Mouse (Mus musculus): ENCODE data around the gene Rab6a. TPM values are rescaled to one million over a fixed set of nuclear protein-coding genes. Genes with fewer than 3 reads are reported as not detected.
"Not testable (repeated sequence)": the region's sequence is repeated elsewhere in the genome, so short reads cannot be mapped to it uniquely, and the experiment has no call there.

Gene Rab6a
- total RNA-seq (2014; rRNA removed) (299 and 313 TPM in 2 replicates), polyA plus RNA-seq (2015; fragmentation: Nextera tagmentation; extraction: Ambion mirVana) (258 and 305 TPM in 2 replicates)

DNA sequence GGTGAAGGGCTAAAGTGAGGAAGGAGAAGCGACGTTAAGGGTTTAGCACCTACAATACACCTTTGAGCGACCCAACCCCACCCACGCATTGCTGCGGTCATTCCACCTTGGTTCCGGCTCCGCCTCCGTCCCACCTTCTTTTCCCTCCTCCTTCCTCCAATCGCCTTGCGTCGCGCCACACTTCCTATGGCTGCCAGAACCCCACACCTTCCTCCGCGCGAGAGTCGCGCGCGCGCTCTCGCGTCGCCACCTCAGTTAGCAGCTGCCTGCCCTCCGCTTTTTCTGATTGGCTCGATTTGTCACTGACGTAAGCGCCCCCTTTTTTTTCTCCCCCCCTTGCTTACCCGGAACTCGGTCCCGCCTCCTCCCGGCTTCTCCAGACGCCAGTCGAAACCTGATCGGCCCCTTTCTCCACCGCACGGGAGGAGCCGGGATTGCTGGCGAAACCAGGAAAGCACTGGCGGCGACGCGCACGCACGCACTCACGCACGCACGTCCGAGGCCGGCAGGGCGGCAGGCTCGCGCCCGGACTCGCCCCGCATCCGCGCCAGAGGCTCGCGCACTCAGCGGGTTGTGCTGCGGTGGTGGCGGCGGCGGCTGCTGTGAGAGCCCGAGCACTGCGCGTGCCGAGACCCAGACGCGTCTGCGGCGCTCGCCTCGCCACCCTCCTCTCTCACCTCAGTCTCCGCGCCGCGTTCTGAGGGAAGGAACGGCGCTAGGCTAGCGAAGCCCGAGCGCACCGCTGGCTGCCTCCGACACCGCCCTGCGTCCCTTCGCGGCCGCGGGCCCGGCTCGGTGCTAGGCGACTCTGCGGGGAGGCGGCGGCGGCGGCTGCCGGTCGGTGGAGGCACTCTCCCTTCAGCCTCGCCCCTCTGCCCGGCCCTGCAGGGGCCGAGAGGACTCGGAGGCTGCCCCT, at the start of gene Rab6a:
Rab6a (plus strand) TSS at position 197 of the 916 bp plus-strand sequence.
- Histone ChIP-seq H3K27ac (ENCODE audit: low read depth, low read length) (peak within 1 kb of the TSS; percentile 100), H3K4me3 (ENCODE audit: low read depth, low read length) (peak within 1 kb of the TSS; percentile 99), H3K4me2 (ENCODE audit: low read depth) (peak within 1 kb of the TSS; percentile 75), H3K27me3 (ENCODE audit: insufficient read depth, low read length) (no peaks in the 10 kb centered on the region), H3K9me3 (ENCODE audit: low read length) (no peaks in the 10 kb centered on the region), H3K9ac (peak within 1 kb of the TSS; percentile 100), H3K36me3 (ENCODE audit: insufficient read depth) (no peaks in the 10 kb centered on the region), H3K4me1 (ENCODE audit: insufficient read depth) (peaks cover 10% of the 10 kb centered on the region)
- TF ChIP-seq CTCF (IDR thresholded peaks at IDR 0.05; ENCODE audit: low read depth) = peak; percentile 54
- ATAC-seq (peak; percentile 97), DNase-seq (peak; percentile 99)
- WGBS = 1% methylated on average over 93 of the region's 105 CpGs

DNA sequence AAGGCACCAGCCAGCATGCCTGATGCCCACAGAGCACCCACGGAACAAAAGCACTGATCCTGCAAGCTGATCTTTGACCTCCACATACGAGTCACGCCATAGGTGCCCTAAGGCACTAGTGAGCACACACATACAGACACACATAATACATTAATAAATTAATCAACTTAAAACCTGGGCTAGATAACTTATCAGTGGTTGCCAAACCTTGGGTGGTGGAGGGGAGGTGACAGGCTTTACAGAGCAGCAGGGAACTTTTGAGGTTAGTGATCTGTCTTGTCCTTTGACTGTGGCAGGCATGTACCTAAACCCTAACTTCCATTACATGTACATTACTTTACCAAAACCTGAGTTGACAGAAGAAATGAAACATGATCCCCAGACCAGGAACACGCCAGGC, 47.9 kb upstream of the Rab6a start:
- WGBS = 84% methylated on average over 4 of the region's 4 CpGs
- peaks cover 8% of the 10 kb centered on the region; the same call in 1 of the 2 replicates for H3K4me1 ChIP-seq (ENCODE audit: insufficient read depth)
- no peaks in the 10 kb centered on the region for H3K27me3 ChIP-seq (ENCODE audit: insufficient read depth, low read length)
- TF ChIP-seq CTCF (IDR thresholded peaks at IDR 0.05; ENCODE audit: low read depth) = no peak
- ATAC-seq (no peak), DNase-seq (no peak)
- H3K4me3 ChIP-seq (ENCODE audit: low read depth, low read length) = no peak overlapping the region
- no peaks in the 10 kb centered on the region for H3K9me3 ChIP-seq (ENCODE audit: low read length)
- no peak overlapping the region for H3K9ac ChIP-seq
- no peak overlapping the region for H3K4me2 ChIP-seq (ENCODE audit: low read depth)
- no peaks in the 10 kb centered on the region for H3K36me3 ChIP-seq (ENCODE audit: insufficient read depth)
- no peak overlapping the region for H3K27ac ChIP-seq (ENCODE audit: low read depth, low read length)

GRCm38 (mm10) chr7:100561861-100562587, 45.2 kb upstream of the Rab6a start:
- H3K27me3 ChIP-seq (ENCODE audit: insufficient read depth, low read length) = no peaks in the 10 kb centered on the region
- 0 out of 2 replicates have a peak overlapping the region, but pooled peaks have one; percentile 3 for H3K9ac ChIP-seq
- WGBS = 46% methylated on average over 11 of the region's 11 CpGs
- no peaks in the 10 kb centered on the region for H3K9me3 ChIP-seq (ENCODE audit: low read length)
- DNase-seq (peak; percentile 2), ATAC-seq (peak; percentile 50)
- no peak for TF ChIP-seq CTCF (IDR thresholded peaks at IDR 0.05; ENCODE audit: low read depth)
- 0 out of 2 replicates have a peak, but pooled peaks cover 7% of the 10 kb centered on the region for H3K36me3 ChIP-seq (ENCODE audit: insufficient read depth)
- H3K4me1 ChIP-seq (ENCODE audit: insufficient read depth) = no peaks in the 10 kb centered on the region
- peak overlapping the region; percentile 66; the same call in 1 of the 2 replicates for H3K27ac ChIP-seq (ENCODE audit: low read depth, low read length)
- H3K4me3 ChIP-seq (ENCODE audit: low read depth, low read length) = no peak overlapping the region
- H3K4me2 ChIP-seq (ENCODE audit: low read depth) = no peak overlapping the region

DNA sequence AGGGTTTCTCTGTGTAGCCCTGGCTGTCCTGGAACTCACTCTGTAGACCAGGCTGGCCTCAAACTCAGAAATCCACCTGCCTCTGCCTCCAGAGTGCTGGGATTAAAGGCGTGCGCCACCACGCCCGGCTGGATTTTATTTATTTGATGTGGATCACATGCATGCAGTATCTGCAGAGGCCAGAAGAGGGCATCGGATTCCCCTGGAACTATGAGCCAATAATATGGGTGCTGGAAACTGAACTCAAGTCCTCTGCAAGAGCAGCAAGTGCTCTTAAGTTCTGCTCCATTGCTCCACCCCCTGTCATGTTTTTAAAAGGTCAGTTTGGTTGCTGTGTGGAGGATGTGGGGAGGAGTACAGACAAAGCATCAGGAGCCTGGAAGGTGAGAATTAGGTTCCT, 40.0 kb upstream of the Rab6a start:
- not testable (repeated sequence) for H3K36me3 ChIP-seq (ENCODE audit: insufficient read depth); ATAC-seq; H3K27me3 ChIP-seq (ENCODE audit: insufficient read depth, low read length); H3K9ac ChIP-seq; H3K9me3 ChIP-seq (ENCODE audit: low read length); H3K4me2 ChIP-seq (ENCODE audit: low read depth); H3K27ac ChIP-seq (ENCODE audit: low read depth, low read length); H3K4me1 ChIP-seq (ENCODE audit: insufficient read depth); H3K4me3 ChIP-seq (ENCODE audit: low read depth, low read length); DNase-seq
- WGBS = 80% methylated on average over 5 of the region's 5 CpGs
- peak; percentile 22; the same call in 1 of the 2 replicates for TF ChIP-seq CTCF (IDR thresholded peaks at IDR 0.05; ENCODE audit: low read depth)

DNA sequence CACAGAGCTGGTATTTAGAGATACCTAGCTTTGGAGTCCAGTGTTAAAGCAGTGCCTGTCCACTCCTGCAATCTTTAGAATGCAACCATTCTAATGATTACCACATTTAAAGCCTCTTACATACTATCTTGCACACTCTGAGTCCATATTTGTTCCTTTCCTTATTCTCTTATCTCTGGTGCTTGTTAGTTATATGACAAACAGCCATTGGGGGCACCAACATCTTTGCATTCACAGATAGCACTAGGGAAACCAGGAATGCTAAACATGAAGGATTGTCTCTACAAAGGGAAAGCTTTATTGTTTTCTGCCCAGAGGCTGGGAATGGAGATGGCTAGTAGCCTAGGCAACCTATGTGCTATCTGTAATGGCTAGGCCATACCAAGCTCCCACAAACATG, 37.3 kb upstream of the Rab6a start:
- no peak for ATAC-seq
- H3K9ac ChIP-seq = no peak overlapping the region

DNA sequence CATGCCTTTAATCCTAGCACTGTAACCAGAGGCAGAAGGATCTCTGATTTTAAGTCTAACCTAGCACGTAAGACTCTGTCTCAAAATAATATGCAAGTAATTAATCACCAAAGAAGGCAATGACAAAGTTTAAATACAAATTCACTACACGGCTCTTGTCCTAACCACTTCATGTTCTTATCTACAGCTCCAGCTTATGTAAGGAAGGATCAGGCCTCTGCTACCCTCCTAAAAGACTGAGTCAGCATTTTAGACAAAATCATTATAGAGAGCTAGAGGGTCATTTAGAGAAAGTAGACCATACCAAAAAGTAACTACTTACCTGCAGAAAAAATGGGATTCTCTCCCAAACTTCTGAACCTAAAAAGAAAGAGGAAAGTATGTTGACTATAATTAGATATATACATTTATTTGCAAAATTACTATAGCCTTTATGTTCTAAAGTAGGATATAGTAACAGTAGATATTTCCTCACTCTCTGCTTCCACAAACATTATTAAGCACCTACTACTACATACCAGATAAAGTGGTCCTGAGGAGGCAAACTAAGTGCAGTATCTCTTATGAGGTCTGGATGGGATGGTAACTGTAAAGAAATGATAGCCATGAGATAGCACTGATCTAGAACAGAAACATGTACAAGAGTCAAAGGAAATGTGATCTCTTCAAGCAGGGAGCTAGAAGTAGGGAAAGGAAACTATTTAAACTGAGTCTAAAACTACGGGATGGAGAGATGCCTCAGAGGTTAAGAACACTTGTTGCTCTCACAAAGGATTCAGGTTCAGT, 36.1 kb upstream of the Rab6a start:
- no peaks in the 10 kb centered on the region for H3K27me3 ChIP-seq (ENCODE audit: insufficient read depth, low read length)
- H3K4me2 ChIP-seq (ENCODE audit: low read depth) = no peak overlapping the region
- H3K9ac ChIP-seq = no peak overlapping the region
- no peak for TF ChIP-seq CTCF (IDR thresholded peaks at IDR 0.05; ENCODE audit: low read depth)
- DNase-seq = no peak
- ATAC-seq = no peak
- H3K9me3 ChIP-seq (ENCODE audit: low read length) = no peaks in the 10 kb centered on the region
- WGBS = 92% methylated on average over 3 of the region's 3 CpGs
- no peak overlapping the region for H3K27ac ChIP-seq (ENCODE audit: low read depth, low read length)
- no peak overlapping the region for H3K4me3 ChIP-seq (ENCODE audit: low read depth, low read length)
- no peaks in the 10 kb centered on the region for H3K4me1 ChIP-seq (ENCODE audit: insufficient read depth)
- no peaks in the 10 kb centered on the region for H3K36me3 ChIP-seq (ENCODE audit: insufficient read depth)

More for the DNA sequence above, 37.3 kb upstream of the Rab6a start:
- no peak overlapping the region for H3K4me3 ChIP-seq (ENCODE audit: low read depth, low read length)
- no peak for DNase-seq
- no peak overlapping the region for H3K27ac ChIP-seq (ENCODE audit: low read depth, low read length)
- no peak overlapping the region for H3K4me2 ChIP-seq (ENCODE audit: low read depth)
- no peak for TF ChIP-seq CTCF (IDR thresholded peaks at IDR 0.05; ENCODE audit: low read depth)
- H3K27me3 ChIP-seq (ENCODE audit: insufficient read depth, low read length) = no peaks in the 10 kb centered on the region
- H3K9me3 ChIP-seq (ENCODE audit: low read length) = no peaks in the 10 kb centered on the region
- 0 out of 2 replicates have a peak, but pooled peaks cover 2% of the 10 kb centered on the region for H3K36me3 ChIP-seq (ENCODE audit: insufficient read depth)
- no peaks in the 10 kb centered on the region for H3K4me1 ChIP-seq (ENCODE audit: insufficient read depth)
